Mouse (Mus musculus): ENCODE results near the gene Trim8. TPM values are rescaled to one million over a fixed set of nuclear protein-coding genes. Genes with fewer than 3 reads are reported as not detected.

Trim8 gene
- polyA plus RNA-seq, 1 experiment from 2014 or later: 31.0 TPM

- no peak overlapping the region for H3K4me3 ChIP-seq (ENCODE audit: low read depth, low read length)
- no peaks in the 10 kb centered on the region for H3K36me3 ChIP-seq (ENCODE audit: insufficient read depth)
- no peaks in the 10 kb centered on the region for H3K27me3 ChIP-seq (ENCODE audit: insufficient read depth, low read length)
- 70% methylated on average over 4 of the region's 4 CpGs for WGBS
- H3K27ac ChIP-seq (ENCODE audit: low read depth): no peak overlapping the region
- no peak for TF ChIP-seq CTCF (IDR thresholded peaks at IDR 0.05; ENCODE audit: low read depth)
- DNase-seq (no peak), ATAC-seq (ENCODE audit: insufficient read depth) (no peak)
- H3K4me2 ChIP-seq: no peak overlapping the region
- no peaks in the 10 kb centered on the region for H3K9me3 ChIP-seq (ENCODE audit: low read depth, low read length)
- H3K4me1 ChIP-seq (ENCODE audit: insufficient read depth): no peaks in the 10 kb centered on the region
- no peak overlapping the region for H3K9ac ChIP-seq
These were observed 62.1 kb downstream of the Trim8 start for GRCm38 (mm10) chr19:46563603-46564002.

- H3K27ac ChIP-seq (ENCODE audit: low read depth): no peak overlapping the region
These were observed 62.6 kb downstream of the Trim8 start for GRCm38 (mm10) chr19:46564043-46564462.

More at GRCm38 (mm10) chr19:46564043-46564462, 62.6 kb downstream of the Trim8 start:
- 70% methylated on average over 14 of the region's 14 CpGs for WGBS
- Histone ChIP-seq H3K9me3 (ENCODE audit: low read depth, low read length) (no peaks in the 10 kb centered on the region), H3K4me3 (ENCODE audit: low read depth, low read length) (no peak overlapping the region), H3K4me1 (ENCODE audit: insufficient read depth) (no peaks in the 10 kb centered on the region), H3K9ac (no peak overlapping the region), H3K36me3 (ENCODE audit: insufficient read depth) (no peaks in the 10 kb centered on the region), H3K27me3 (ENCODE audit: insufficient read depth, low read length) (no peaks in the 10 kb centered on the region), H3K4me2 (no peak overlapping the region)
- TF ChIP-seq CTCF (IDR thresholded peaks at IDR 0.05; ENCODE audit: low read depth): no peak
- no peak for ATAC-seq (ENCODE audit: insufficient read depth)
- no peak for DNase-seq

Other genes starting within 250 kb of the Trim8 start
- 7.7 TPM in 2 replicates for gene Nfkb2, start 197.4 kb upstream of the Trim8 start, polyA plus RNA-seq (2014; fragmentation: Nextera tagmentation; extraction: Ambion mirVana)
- 9.9 and 10.5 TPM in 2 replicates for gene Psd, start 174.5 kb upstream of the Trim8 start, polyA plus RNA-seq (2014; fragmentation: Nextera tagmentation; extraction: Ambion mirVana)
- 12.6 and 13.1 TPM in 2 replicates for gene Fbxl15, start 173.5 kb upstream of the Trim8 start, polyA plus RNA-seq (2014; fragmentation: Nextera tagmentation; extraction: Ambion mirVana)
- 132 and 145 TPM in 2 replicates for gene Cuedc2, start 163.0 kb upstream of the Trim8 start, polyA plus RNA-seq (2014; fragmentation: Nextera tagmentation; extraction: Ambion mirVana)
- 9.9 and 11.6 TPM in 2 replicates for gene Mfsd13a, start 160.6 kb upstream of the Trim8 start, polyA plus RNA-seq (2014; fragmentation: Nextera tagmentation; extraction: Ambion mirVana)
- gene 2310034G01Rik, start 151.4 kb upstream of the Trim8 start, polyA plus RNA-seq (2014; fragmentation: Nextera tagmentation; extraction: Ambion mirVana): 1.1 and 1.3 TPM in 2 replicates
- gene Actr1a, start 106.0 kb upstream of the Trim8 start, polyA plus RNA-seq (2014; fragmentation: Nextera tagmentation; extraction: Ambion mirVana): 148 and 149 TPM in 2 replicates
- gene Sufu, start 104.8 kb upstream of the Trim8 start, polyA plus RNA-seq (2014; fragmentation: Nextera tagmentation; extraction: Ambion mirVana): 41.3 and 47.5 TPM in 2 replicates
- gene Arl3, start 71.5 kb downstream of the Trim8 start, polyA plus RNA-seq (2014; fragmentation: Nextera tagmentation; extraction: Ambion mirVana): 78.6 and 85.4 TPM in 2 replicates
- 22.2 and 24.9 TPM in 2 replicates for gene Sfxn2, start 71.7 kb downstream of the Trim8 start, polyA plus RNA-seq (2014; fragmentation: Nextera tagmentation; extraction: Ambion mirVana)
- gene Wbp1l, start 97.4 kb downstream of the Trim8 start, polyA plus RNA-seq (2014; fragmentation: Nextera tagmentation; extraction: Ambion mirVana): 40.8 and 43.1 TPM in 2 replicates
- not detected in 2 replicates for gene Cyp17a1, start 171.5 kb downstream of the Trim8 start, polyA plus RNA-seq (2014; fragmentation: Nextera tagmentation; extraction: Ambion mirVana)
- gene Borcs7, start 188.2 kb downstream of the Trim8 start, polyA plus RNA-seq (2014; fragmentation: Nextera tagmentation; extraction: Ambion mirVana): 15.5 and 17.3 TPM in 2 replicates
- 28.5 and 29.2 TPM in 2 replicates for gene As3mt, start 205.8 kb downstream of the Trim8 start, polyA plus RNA-seq (2014; fragmentation: Nextera tagmentation; extraction: Ambion mirVana)

All from lung, embryonic 14.5 days (tissue).